Mouse (Mus musculus) testis, adult 2 months (tissue): ENCODE measurements around the gene Cavin1. TPM values are rescaled to one million over a fixed set of nuclear protein-coding genes. Genes with fewer than 3 reads are reported as not detected.
"Not testable (repeated sequence)": the region's sequence is repeated elsewhere in the genome, so short reads cannot be mapped to it uniquely, and the experiment has no call there.

Source experiments
- H3K27ac ChIP-seq: fragments of 200-500 bp; 2 replicates; pipeline ENCODE4 v1.5.1; 2012; ENCODE audit warnings: low read depth, low read length; ENCODE audit not compliant: control insufficient read depth, insufficient read depth
- H3K27me3 ChIP-seq: fragments of 200-500 bp; 2 replicates; pipeline ENCODE4 v1.6.1; 2012; ENCODE audit warnings: mild to moderate bottlenecking, low read length, moderate library complexity; ENCODE audit not compliant: control insufficient read depth, insufficient read depth
- H3K36me3 ChIP-seq: fragments of 200-500 bp; 2 replicates; pipeline ENCODE4 v1.6.1; 2012; ENCODE audit warnings: mild to moderate bottlenecking, low read length; ENCODE audit not compliant: control insufficient read depth, insufficient read depth
- H3K4me1 ChIP-seq: fragments of 200-500 bp; 2 replicates; pipeline ENCODE4 v1.6.1; 2012; ENCODE audit warnings: low read length; ENCODE audit not compliant: control insufficient read depth, insufficient read depth
- H3K4me3 ChIP-seq: fragments of 200-500 bp; 2 replicates; pipeline ENCODE4 v1.5.1; 2012; ENCODE audit warnings: low read depth, mild to moderate bottlenecking, low read length, moderate library complexity, mixed read lengths; ENCODE audit not compliant: control insufficient read depth
- CTCF ChIP-seq: fragments of 200-500 bp; IDR thresholded peaks from 2 replicates; pipeline ENCODE4 v1.5.1; 2012; ENCODE audit warnings: low read depth, mild to moderate bottlenecking, inconsistent platforms, low read length, moderate library complexity; ENCODE audit not compliant: control insufficient read depth, insufficient read depth, insufficient replicate concordance
- POLR2A ChIP-seq: fragments of 200-500 bp; IDR thresholded peaks from 2 replicates; pipeline ENCODE4 v1.6.1; 2012; ENCODE audit warnings: low read depth, mild to moderate bottlenecking, inconsistent platforms, low read length, moderate library complexity; ENCODE audit not compliant: control insufficient read depth
- polyA plus RNA-seq: library from polyadenylated mRNA; depleted of rRNA; stranded (reverse); fragments of >200 nt; gene quantifications from 2 replicates; pipeline ENCODE4 v1.2.3, GENCODE M21; 2012; rRNA removed

The Cavin1 gene
- 5.1 and 6.1 TPM in 2 replicates for polyA plus RNA-seq

DNA sequence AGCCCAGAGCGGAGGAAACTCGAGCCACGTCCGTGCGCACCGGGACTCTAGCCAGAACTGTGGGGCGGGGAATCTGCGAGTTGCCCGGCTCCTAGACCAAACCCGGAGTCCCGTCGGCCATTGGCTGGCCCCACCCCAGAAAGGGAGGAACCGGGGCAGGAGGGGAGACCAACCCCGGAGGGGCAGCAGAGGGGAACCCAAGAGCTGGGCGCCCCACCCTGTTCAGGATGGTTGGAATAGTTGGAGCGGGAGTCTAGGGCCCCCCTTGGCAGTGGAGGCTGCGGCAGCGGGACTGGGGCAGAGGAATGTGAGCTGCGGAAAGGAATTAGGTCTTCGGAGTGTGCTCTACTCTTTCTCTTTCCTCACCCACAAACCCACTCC is at the start of gene Cavin1:
Gene Cavin1, minus strand, starts transcription at position 331 of the 381 bp plus-strand sequence.
- no peaks in the 10 kb centered on the region for H3K36me3 ChIP-seq
- H3K27me3 ChIP-seq = peaks cover 6% of the 10 kb centered on the region; the same call in 1 of the 2 replicates
- H3K27ac ChIP-seq = peak within 1 kb of the TSS; percentile 71
- TF ChIP-seq CTCF (no peak), POLR2A (peak; percentile 71; the same call in 1 of the 2 replicates)
- H3K4me1 ChIP-seq = peaks cover 12% of the 10 kb centered on the region
- peak within 1 kb of the TSS; percentile 87 for H3K4me3 ChIP-seq

DNA sequence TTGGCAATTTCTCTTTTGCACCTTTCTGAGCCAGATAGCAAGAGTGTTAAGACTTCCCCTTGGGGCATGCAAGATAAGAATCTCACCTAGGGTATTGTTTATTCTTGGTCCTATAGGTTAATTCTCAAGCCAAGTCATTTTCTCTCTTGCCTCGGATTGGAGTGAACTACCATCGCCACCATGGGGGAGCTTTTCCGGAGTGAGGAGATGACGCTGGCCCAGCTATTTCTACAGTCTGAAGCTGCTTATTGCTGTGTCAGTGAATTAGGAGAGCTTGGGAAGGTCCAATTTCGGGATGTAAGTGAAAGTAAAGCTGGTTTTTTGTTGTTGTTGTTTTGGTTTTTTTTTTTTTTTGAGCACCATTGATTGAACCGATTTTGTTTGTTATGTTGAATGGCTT is 41.0 kb upstream of the Cavin1 start:
- no peaks in the 10 kb centered on the region for H3K27me3 ChIP-seq
- no peak overlapping the region for H3K27ac ChIP-seq
- H3K36me3 ChIP-seq = no peaks in the 10 kb centered on the region; the same call in 1 of the 2 replicates
- no peaks in the 10 kb centered on the region; the same call in 1 of the 2 replicates for H3K4me1 ChIP-seq
- TF ChIP-seq POLR2A (no peak), CTCF (no peak)
- H3K4me3 ChIP-seq = no peak overlapping the region

DNA sequence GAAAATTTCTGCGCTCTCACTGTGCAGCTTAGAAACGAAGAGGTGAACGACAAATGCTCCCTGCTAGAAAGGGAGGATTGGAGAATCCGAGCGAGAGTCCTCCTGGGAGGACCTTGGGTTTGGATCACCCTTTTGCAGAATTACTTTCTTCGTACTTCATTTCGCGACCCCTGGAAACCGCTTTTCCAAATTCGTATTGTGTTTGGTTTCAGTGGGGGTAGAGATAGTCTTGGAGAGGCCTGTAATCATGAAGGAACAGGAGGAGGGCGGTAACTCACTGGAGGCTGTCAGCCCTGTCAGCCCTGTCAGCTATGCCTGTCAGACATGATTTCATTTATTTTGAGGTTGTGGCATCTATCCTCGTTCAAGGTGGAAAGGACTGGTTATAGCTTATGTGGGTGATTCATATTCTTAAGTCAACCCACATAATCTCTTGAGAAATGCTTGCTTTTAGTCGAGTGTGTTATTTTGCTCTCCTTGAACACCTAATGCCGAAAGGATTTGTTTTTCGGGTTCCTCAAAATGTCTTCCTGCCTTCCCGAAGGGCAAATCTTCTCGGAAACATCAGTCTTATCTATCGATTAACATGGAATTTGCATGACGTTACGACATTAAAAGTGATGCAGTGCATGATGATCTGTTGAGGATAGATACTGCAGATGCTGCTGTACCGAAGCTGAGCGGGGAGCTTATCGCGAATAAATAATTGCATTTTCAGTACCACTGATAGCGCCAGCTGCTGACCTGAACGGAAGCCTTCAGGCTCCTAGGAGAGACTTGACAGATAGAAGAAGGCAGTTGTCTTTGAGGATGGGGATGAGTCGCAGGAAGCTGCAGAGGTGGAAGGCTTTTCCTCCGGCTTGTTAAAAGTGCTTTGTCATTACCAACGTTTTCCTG is 39.4 kb upstream of the Cavin1 start:
- H3K36me3 ChIP-seq = no peaks in the 10 kb centered on the region; the same call in 1 of the 2 replicates
- H3K4me1 ChIP-seq = no peaks in the 10 kb centered on the region; the same call in 1 of the 2 replicates
- peak overlapping the region; percentile 34; the same call in 1 of the 2 replicates for H3K27ac ChIP-seq
- peak overlapping the region; percentile 90 for H3K4me3 ChIP-seq
- TF ChIP-seq POLR2A (no peak), CTCF (no peak)
- H3K27me3 ChIP-seq = no peaks in the 10 kb centered on the region

DNA sequence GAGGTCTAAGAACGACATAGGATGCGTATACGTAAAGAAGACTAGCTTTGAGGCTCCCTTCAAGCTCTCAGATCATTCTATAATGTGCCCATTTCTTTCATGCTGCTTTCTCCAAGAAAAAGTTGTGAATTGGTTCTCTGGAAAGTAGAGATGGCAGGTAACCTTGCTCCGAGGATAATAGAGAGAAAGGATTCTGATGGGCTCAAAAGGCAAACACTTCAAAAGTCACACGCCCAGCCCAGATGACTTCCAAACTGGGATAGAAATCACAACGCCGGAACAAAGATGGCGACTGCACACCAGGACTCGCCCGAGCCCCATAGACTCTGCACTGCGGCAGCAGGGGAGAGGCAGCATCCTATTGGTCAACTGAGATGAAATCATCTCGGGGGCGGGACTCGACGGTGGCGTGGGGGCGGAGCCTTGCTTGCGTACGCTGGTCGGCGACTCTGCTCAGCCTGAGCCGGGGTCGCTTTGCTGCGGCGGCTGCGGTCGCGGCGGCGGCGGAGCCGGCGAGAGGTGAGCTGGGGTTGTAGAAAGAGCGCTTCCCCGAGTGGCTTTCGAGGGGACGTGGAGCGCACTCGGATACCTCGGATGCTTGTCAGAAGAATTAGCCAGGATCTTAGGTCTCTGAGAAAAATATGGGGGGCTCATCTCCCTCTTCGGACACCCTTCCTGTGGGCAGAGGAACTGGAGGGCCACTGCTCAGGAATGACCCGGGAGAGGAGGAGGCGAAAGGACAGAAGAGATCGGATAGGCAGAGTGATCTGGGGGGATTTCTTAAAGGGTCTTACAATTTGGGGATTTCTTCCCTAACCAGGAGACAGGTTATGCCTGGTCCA is 38.6 kb upstream of the Cavin1 start, which contains the start of gene Atp6v0a1:
Gene Atp6v0a1, plus strand, starts transcription at position 407 of the 842 bp plus-strand sequence.
- peak within 1 kb of the TSS; percentile 90 for H3K4me3 ChIP-seq
- no peaks in the 10 kb centered on the region; the same call in 1 of the 2 replicates for H3K4me1 ChIP-seq
- no peaks in the 10 kb centered on the region; the same call in 1 of the 2 replicates for H3K36me3 ChIP-seq
- no peaks in the 10 kb centered on the region for H3K27me3 ChIP-seq
- TF ChIP-seq CTCF (no peak), POLR2A (peak; percentile 96)
- peak within 1 kb of the TSS; percentile 57 for H3K27ac ChIP-seq

DNA sequence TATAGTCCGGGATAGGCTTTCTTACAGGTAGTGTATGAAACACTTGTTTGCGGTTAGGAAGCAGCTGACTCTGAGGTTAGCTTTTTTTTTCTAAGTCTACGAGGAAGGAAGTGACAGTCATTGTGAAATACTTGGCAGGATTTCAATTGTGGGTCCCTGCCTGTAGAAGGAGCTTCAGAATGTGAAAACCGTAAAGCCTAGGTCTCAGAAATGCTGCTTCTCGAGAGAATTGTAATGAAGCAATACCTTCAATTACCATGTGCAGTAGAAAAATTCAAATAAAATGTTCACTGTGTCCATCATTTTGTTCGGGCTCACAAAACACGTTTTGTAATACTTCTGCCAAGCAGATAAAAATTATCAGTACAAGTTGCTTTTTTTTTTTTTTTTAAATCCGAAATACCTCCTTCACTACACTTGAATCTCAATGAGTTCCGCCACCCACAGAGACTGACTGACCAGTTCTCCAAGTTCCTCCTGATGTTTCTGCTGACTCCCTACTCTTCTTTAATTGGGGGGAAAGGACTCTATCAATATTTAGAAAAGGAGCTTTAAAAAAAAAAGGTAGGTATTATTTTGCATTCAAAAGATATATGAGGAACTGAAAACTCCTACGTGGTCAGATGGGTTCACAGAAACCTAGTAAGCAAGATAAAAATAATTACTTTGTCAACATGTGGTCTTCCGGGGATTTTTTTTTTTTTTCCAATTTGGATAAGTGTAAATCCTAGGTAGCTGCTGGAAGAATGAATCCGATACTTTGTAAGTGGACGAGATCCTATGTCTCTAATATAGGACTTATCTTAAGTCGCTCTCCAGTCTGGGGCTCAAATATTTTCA is 37.7 kb upstream of the Cavin1 start:
- H3K4me1 ChIP-seq = no peaks in the 10 kb centered on the region; the same call in 1 of the 2 replicates
- TF ChIP-seq CTCF (no peak), POLR2A (no peak)
- no peaks in the 10 kb centered on the region for H3K27me3 ChIP-seq
- peak overlapping the region; percentile 90; the same call in 1 of the 2 replicates for H3K4me3 ChIP-seq
- no peak overlapping the region; the same call in 1 of the 2 replicates for H3K27ac ChIP-seq
- H3K36me3 ChIP-seq = no peaks in the 10 kb centered on the region; the same call in 1 of the 2 replicates

DNA sequence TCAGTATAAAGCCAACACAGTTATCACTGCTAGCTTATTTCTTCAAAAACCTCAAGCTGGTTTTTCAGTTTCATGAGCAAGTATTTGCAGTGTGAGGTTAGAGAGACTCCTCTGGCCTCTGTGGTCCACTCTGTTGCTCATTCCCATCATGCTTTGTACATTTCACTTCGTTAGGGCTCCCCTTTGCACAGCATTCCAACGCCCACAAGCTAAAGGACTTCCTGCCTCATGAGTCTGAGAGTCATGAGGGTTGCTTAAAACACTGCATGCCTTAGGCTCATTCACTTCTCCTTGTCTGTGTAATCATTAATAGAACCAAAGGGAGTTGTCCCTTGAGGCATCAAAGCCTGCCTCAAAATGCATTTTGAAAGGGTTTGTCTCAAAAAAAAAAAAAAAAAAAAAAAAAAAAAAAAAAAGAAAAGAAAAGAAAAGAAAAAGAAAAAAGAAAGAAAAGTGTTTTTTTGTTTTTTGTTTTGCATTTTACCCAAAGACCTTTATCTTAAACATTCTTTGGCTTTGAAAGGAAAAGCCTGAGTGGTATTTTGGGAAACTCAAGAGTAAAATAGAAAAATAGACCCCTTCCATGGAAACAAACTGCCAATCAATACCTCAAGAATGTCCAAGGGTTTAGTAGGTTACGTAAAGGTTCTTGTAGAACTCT is 32.5 kb upstream of the Cavin1 start:
- H3K4me3 ChIP-seq = no peak overlapping the region
- H3K27me3 ChIP-seq = no peaks in the 10 kb centered on the region
- no peak for TF ChIP-seq POLR2A
- no peak for TF ChIP-seq CTCF
- no peaks in the 10 kb centered on the region for H3K4me1 ChIP-seq
- H3K36me3 ChIP-seq = no peaks in the 10 kb centered on the region
- no peak overlapping the region for H3K27ac ChIP-seq

DNA sequence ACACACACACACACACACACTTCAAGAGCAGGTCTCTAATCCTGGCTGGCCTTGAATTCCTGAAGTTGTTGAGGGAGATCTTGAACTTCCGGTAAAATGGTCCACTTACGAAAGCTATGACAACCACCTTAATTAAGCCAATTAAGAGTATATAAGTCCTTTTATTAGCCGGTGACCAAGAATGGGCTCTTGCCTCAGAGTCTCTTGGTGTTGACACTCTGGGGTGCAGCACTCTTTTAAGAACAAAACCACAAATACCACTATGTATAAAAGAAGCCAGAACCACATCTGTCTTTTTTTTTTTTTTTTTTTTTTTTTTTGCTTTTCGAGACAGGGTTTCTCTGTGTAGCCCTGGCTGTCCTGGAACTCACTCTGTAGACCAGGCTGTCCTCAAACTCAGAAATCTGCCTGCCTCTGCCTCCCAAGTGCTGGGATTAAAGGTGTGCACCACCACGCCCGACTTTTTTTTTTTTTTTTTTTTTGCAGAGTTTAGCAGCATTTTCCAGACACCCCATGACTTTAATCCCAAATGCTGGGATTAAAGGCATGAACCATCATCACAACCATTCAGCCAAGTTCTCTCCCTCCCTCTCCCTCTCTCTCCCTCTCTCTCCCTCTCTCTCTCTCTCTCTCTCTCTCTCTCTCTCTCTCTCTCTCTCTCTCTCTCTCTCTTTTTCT is 31.3 kb upstream of the Cavin1 start:
- H3K4me3 ChIP-seq, H3K27ac ChIP-seq, H3K27me3 ChIP-seq, H3K36me3 ChIP-seq, H3K4me1 ChIP-seq: not testable (repeated sequence)
